In genomic region chr13:78795228-78795627, GRCm38 (mm10) we compare ENCODE assay signal across 21 mouse cellular contexts.
DNase-seq lines count a peak whose midpoint lies in the region; ATAC-seq lines count a peak whose summit lies in the region.
"Had no signal": no experiment of that assay in that cellular context is flagged by ENCODE, and none has a peak within 500 bp of the region (broad histone marks: within the 10 kb centered on the region; RNA-seq: fewer than 3 reads in every experiment).

No protein-coding gene starts in this region.

- no peaks in the 10 kb centered on the region for H3K4me1 ChIP-seq in kidney, embryonic 14.5 days (ENCODE audit: control insufficient read depth, insufficient read depth, low read length)
- H3K4me1 ChIP-seq in heart, embryonic 10.5 days, result no peaks in the 10 kb centered on the region
- H3K4me1 ChIP-seq: embryonic facial prominence, embryonic 13.5 days; forebrain, embryonic 12.5 days; heart, embryonic 13.5 days; hindbrain, embryonic 12.5 days had no signal

- H3K9ac ChIP-seq in kidney, embryonic 14.5 days (ENCODE audit: low read depth, low read length), result no peak overlapping the region
- H3K9ac ChIP-seq: embryonic facial prominence, embryonic 13.5 days; forebrain, embryonic 12.5 days; heart, embryonic 13.5 days; hindbrain, embryonic 12.5 days had no signal

- DNase-seq in kidney, adult 18-20 months, result no peak
- peak; percentile 18 to 28 for DNase-seq in kidney, postnatal 4 days
- DNase-seq in kidney, postnatal 14 days, result no peak
- DNase-seq in embryo, embryonic 10.5 days (ENCODE audit: low spot score), result peak; percentile 81
- peak; percentile 71 for DNase-seq in mesoderm, embryonic 11.5 days (ENCODE audit: low read depth, low spot score)
- DNase-seq in heart, embryonic 10.5 days (ENCODE audit: low spot score), result no peak
- no peak for DNase-seq in frontal cortex, postnatal 10 days (ENCODE audit: low spot score in 2 of 2)
- DNase-seq: adrenal gland, postnatal 10 days; cerebellum, adult 11-12 months; cerebellum, adult 9-10 months; cerebellum, postnatal 25 days; gastrocnemius, adult 2 months; gastrocnemius, postnatal 25 days; heart, postnatal 36 days had no signal

- no peak overlapping the region for H3K27ac ChIP-seq in kidney, embryonic 14.5 days (ENCODE audit: low read depth, low read length)
- no peak overlapping the region for H3K27ac ChIP-seq in heart, embryonic 10.5 days
- H3K27ac ChIP-seq: embryonic facial prominence, embryonic 13.5 days; forebrain, embryonic 12.5 days; gastrocnemius, adult 2 months; heart, embryonic 13.5 days; hindbrain, embryonic 12.5 days had no signal

- no peak overlapping the region for H3K4me3 ChIP-seq in kidney, embryonic 14.5 days (ENCODE audit: low read length)
- no peak overlapping the region for H3K4me3 ChIP-seq in heart, embryonic 10.5 days
- H3K4me3 ChIP-seq: embryonic facial prominence, embryonic 13.5 days; forebrain, embryonic 12.5 days; gastrocnemius, adult 2 months; heart, embryonic 13.5 days; hindbrain, embryonic 12.5 days had no signal

- H3K4me2 ChIP-seq in kidney, embryonic 14.5 days (replicated peaks; ENCODE audit: low read depth, low read length), result no peak overlapping the region
- H3K4me2 ChIP-seq: embryonic facial prominence, embryonic 13.5 days; forebrain, embryonic 12.5 days; heart, embryonic 13.5 days; hindbrain, embryonic 12.5 days had no signal

- H3K9me3 ChIP-seq in kidney, embryonic 14.5 days (ENCODE audit: control insufficient read depth, low read length), result no peaks in the 10 kb centered on the region
- H3K9me3 ChIP-seq in heart, embryonic 10.5 days, result no peaks in the 10 kb centered on the region
- H3K9me3 ChIP-seq: embryonic facial prominence, embryonic 13.5 days; forebrain, embryonic 12.5 days; heart, embryonic 13.5 days; hindbrain, embryonic 12.5 days had no signal

- no peaks in the 10 kb centered on the region for H3K36me3 ChIP-seq in kidney, embryonic 14.5 days (ENCODE audit: control insufficient read depth, insufficient read depth, low read length)
- no peaks in the 10 kb centered on the region for H3K36me3 ChIP-seq in heart, embryonic 10.5 days
- H3K36me3 ChIP-seq: embryonic facial prominence, embryonic 13.5 days; forebrain, embryonic 12.5 days; heart, embryonic 13.5 days; hindbrain, embryonic 12.5 days had no signal

- no peaks in the 10 kb centered on the region for H3K27me3 ChIP-seq in kidney, embryonic 14.5 days (ENCODE audit: control insufficient read depth, insufficient read depth, low read length)
- H3K27me3 ChIP-seq in heart, embryonic 10.5 days (ENCODE audit: insufficient read depth, poor library complexity, severe bottlenecking), result no peaks in the 10 kb centered on the region
- H3K27me3 ChIP-seq: embryonic facial prominence, embryonic 13.5 days; forebrain, embryonic 12.5 days; heart, embryonic 13.5 days; hindbrain, embryonic 12.5 days had no signal

- ATAC-seq in kidney, embryonic 14.5 days (ENCODE audit: low FRiP score, low TSS enrichment), result peak; percentile 97
- ATAC-seq: forebrain, embryonic 16.5 days; hindbrain, embryonic 16.5 days had no signal

Comparison
In these comparisons a context has a peak if more than half of its experiments do, and no peak if none do; other contexts are left out.
1. DNase-seq: peak in kidney, postnatal 4 days (2 of 2), embryo, embryonic 10.5 days (single experiment) and mesoderm, embryonic 11.5 days (single experiment); none in kidney, adult 18-20 months (single experiment), kidney, postnatal 14 days (single experiment), heart, embryonic 10.5 days (single experiment) and frontal cortex, postnatal 10 days (0 of 2).